Mouse (Mus musculus) G1E (cell line): ENCODE measurements around the gene Scarf1. TPM values are rescaled to one million over a fixed set of nuclear protein-coding genes. Genes with fewer than 3 reads are reported as not detected.

Experiments
- ATAC-seq: 2 replicates; pipeline ENCODE4 v1.8.0; 2016; ENCODE audit warnings: mild to moderate bottlenecking; ENCODE audit not compliant: insufficient number of reproducible peaks, poor library complexity, low FRiP score, severe bottlenecking; ENCODE audit errors: extremely low read depth
- DNase-seq: peaks from one replicate; pipeline ENCODE4 v3.0.0; 2012; ENCODE audit warnings: low spot score
- H3K27me3 ChIP-seq: 2 replicates; pipeline ENCODE4 v1.6.1; 2012; ENCODE audit warnings: mild to moderate bottlenecking, low read length, inconsistent platforms; ENCODE audit not compliant: insufficient read depth
- H3K36me3 ChIP-seq: replicated peaks from 2 replicates; pipeline ENCODE3; 2012; ENCODE audit warnings: mild to moderate bottlenecking, inconsistent platforms
- H3K4me1 ChIP-seq: 2 replicates; pipeline ENCODE4 v1.6.1; 2012; ENCODE audit warnings: low read depth, low read length, inconsistent platforms, mixed read lengths; ENCODE audit not compliant: insufficient read depth
- H3K4me3 ChIP-seq: 2 replicates; pipeline ENCODE4 v1.5.1; 2012; ENCODE audit warnings: low read depth, mild to moderate bottlenecking, inconsistent platforms, low read length, moderate library complexity, mixed read lengths
- H3K9me3 ChIP-seq: replicated peaks from 2 replicates; pipeline ENCODE4 v1.6.1; 2012; ENCODE audit warnings: inconsistent platforms
- CTCF ChIP-seq: IDR thresholded peaks from 2 replicates; pipeline ENCODE4 v1.5.1; 2012; ENCODE audit warnings: low read depth, low read length, inconsistent platforms, mixed read lengths
- GATA1 ChIP-seq: IDR thresholded peaks from 2 replicates; pipeline ENCODE4 v1.6.1; 2012; ENCODE audit warnings: borderline replicate concordance, low read length, inconsistent platforms, mixed read lengths
- GATA2 ChIP-seq: IDR thresholded peaks from 2 replicates; pipeline ENCODE4 v1.6.1; 2012; ENCODE audit warnings: low read depth, low read length, inconsistent platforms, borderline replicate concordance
- POLR2AphosphoS5 ChIP-seq: IDR thresholded peaks from 2 replicates; pipeline ENCODE4 v1.6.1; 2012; ENCODE audit warnings: low read depth, low read length, inconsistent platforms; ENCODE audit not compliant: insufficient replicate concordance
- TAL1 ChIP-seq: conservative IDR thresholded peaks from 2 replicates; pipeline ENCODE4 v1.6.1; 2012; ENCODE audit warnings: low read depth, low read length, inconsistent platforms, mixed read lengths
- polyA plus RNA-seq: library from polyadenylated mRNA; stranded (reverse); fragments of >175 nt; gene quantifications from 2 replicates; pipeline ENCODE4 v1.2.3, GENCODE M21; 2012
- total RNA-seq, 2 experiments: library from RNA; stranded (forward) in 1 of 2; stranded (reverse) in 1 of 2; fragments of 200-1000 nt in 1 of 2; fragments of >200 nt in 1 of 2; fragmentation: Nextera tagmentation in 1 of 2; gene quantifications; 2 replicates each; pipeline ENCODE4 v1.2.3; 2014 to 2017

Gene Scarf1
- total and polyA plus RNA-seq, 3 experiments, result 0.03 to 0.11 TPM; not detected in 1

- Histone ChIP-seq H3K36me3 (peaks cover 79% of the 10 kb centered on the region), H3K4me1 (peaks cover 46% of the 10 kb centered on the region), H3K4me3 (no peak overlapping the region), H3K27me3 (no peaks in the 10 kb centered on the region), H3K9me3 (no peaks in the 10 kb centered on the region)
- TF ChIP-seq GATA2 (no peak), CTCF (no peak), POLR2AphosphoS5 (no peak)
- ATAC-seq (no peak), DNase-seq (no peak)
These were observed 26.9 kb downstream of the Scarf1 start for GRCm38 (mm10) chr11:75540209-75540608.

- peak; percentile 42 for DNase-seq
- no peaks in the 10 kb centered on the region for H3K9me3 ChIP-seq
- H3K27me3 ChIP-seq, result no peaks in the 10 kb centered on the region
- H3K36me3 ChIP-seq, result peaks cover 83% of the 10 kb centered on the region
- ATAC-seq, result no peak
- H3K4me3 ChIP-seq, result no peak overlapping the region; the same call in 1 of the 2 replicates
- peaks cover 46% of the 10 kb centered on the region for H3K4me1 ChIP-seq
- TF ChIP-seq CTCF, result no peak
- no peak for TF ChIP-seq POLR2AphosphoS5
- TF ChIP-seq GATA2, result no peak
- TF ChIP-seq GATA1, result no peak
These were observed 27.6 kb downstream of the Scarf1 start for GRCm38 (mm10) chr11:75540710-75541581.

- ATAC-seq (no peak), DNase-seq (no peak)
- TF ChIP-seq POLR2AphosphoS5, result no peak
- no peak for TF ChIP-seq CTCF
- TF ChIP-seq GATA1, result no peak
- TF ChIP-seq GATA2, result no peak
- TF ChIP-seq TAL1, result no peak
- H3K4me1 ChIP-seq, result peaks cover 37% of the 10 kb centered on the region
- H3K4me3 ChIP-seq, result no peak overlapping the region
- peaks cover 76% of the 10 kb centered on the region for H3K36me3 ChIP-seq
- H3K27me3 ChIP-seq, result no peaks in the 10 kb centered on the region
- H3K9me3 ChIP-seq, result no peaks in the 10 kb centered on the region
These were observed 31.4 kb downstream of the Scarf1 start for GRCm38 (mm10) chr11:75544713-75545112.

GRCm38 (mm10) chr11:75546057-75546456, 32.7 kb downstream of the Scarf1 start:
- TF ChIP-seq GATA1, result no peak
- TF ChIP-seq TAL1, result 0 out of 2 replicates have a peak, but pooled peaks have one; percentile 8
- no peak for TF ChIP-seq POLR2AphosphoS5
- TF ChIP-seq CTCF, result no peak
- TF ChIP-seq GATA2, result no peak
- peaks cover 77% of the 10 kb centered on the region for H3K36me3 ChIP-seq
- no peak overlapping the region for H3K4me3 ChIP-seq
- no peak for DNase-seq
- no peaks in the 10 kb centered on the region for H3K9me3 ChIP-seq
- peaks cover 36% of the 10 kb centered on the region for H3K4me1 ChIP-seq
- ATAC-seq, result no peak
- no peaks in the 10 kb centered on the region for H3K27me3 ChIP-seq

- Histone ChIP-seq H3K9me3 (no peaks in the 10 kb centered on the region), H3K27me3 (peaks cover 2% of the 10 kb centered on the region; the same call in 1 of the 2 replicates), H3K36me3 (peaks cover 70% of the 10 kb centered on the region), H3K4me3 (no peak overlapping the region), H3K4me1 (peaks cover 30% of the 10 kb centered on the region)
- DNase-seq (no peak), ATAC-seq (no peak)
- no peak for TF ChIP-seq CTCF
- TF ChIP-seq TAL1, result no peak
- TF ChIP-seq POLR2AphosphoS5, result no peak
These were observed 36.3 kb downstream of the Scarf1 start for GRCm38 (mm10) chr11:75549658-75550111.

- Histone ChIP-seq H3K27me3 (peaks cover 2% of the 10 kb centered on the region; the same call in 1 of the 2 replicates), H3K36me3 (peaks cover 64% of the 10 kb centered on the region), H3K4me3 (no peak overlapping the region), H3K4me1 (peaks cover 23% of the 10 kb centered on the region), H3K9me3 (no peaks in the 10 kb centered on the region)
- ATAC-seq (no peak), DNase-seq (no peak)
- TF ChIP-seq TAL1, result no peak
- TF ChIP-seq GATA1, result no peak
- no peak for TF ChIP-seq CTCF
- no peak for TF ChIP-seq GATA2
- TF ChIP-seq POLR2AphosphoS5, result no peak
These were observed 37.0 kb downstream of the Scarf1 start for GRCm38 (mm10) chr11:75550200-75550946.
